Mouse (Mus musculus): ENCODE results near the gene Hcls1. TPM values are rescaled to one million over a fixed set of nuclear protein-coding genes. Genes with fewer than 3 reads are reported as not detected.

Gene Hcls1
- polyA plus RNA-seq (2014; fragmentation: Illumina TruSeq; extraction: RNeasy Lipid Tissue Mini Kit (QIAGEN cat#74804); ENCODE audit: low read depth, low replicate concordance): 15.7 TPM

GRCm38 (mm10) chr16:36934841-36935620 lies at the start of gene Hcls1:
Hcls1 (plus strand) TSS chr16:36934983.

GRCm38 (mm10) chr16:36989999-36990625 lies 55.3 kb downstream of the Hcls1 start, which contains the start of gene Fbxo40:
Fbxo40 (minus strand) TSS chr16:36990467.

GRCm38 (mm10) chr16:37011061-37011921 lies 76.5 kb downstream of the Hcls1 start, which contains the start of gene Polq:
Polq (plus strand) TSS chr16:37011786.

Other genes starting within 250 kb of the Hcls1 start
- gene Ildr1, start 241.0 kb upstream of the Hcls1 start, polyA plus RNA-seq (2014; fragmentation: Illumina TruSeq; extraction: RNeasy Lipid Tissue Mini Kit (QIAGEN cat#74804); ENCODE audit: low read depth, low replicate concordance): 20.3 TPM
- gene Slc15a2, start 150.0 kb upstream of the Hcls1 start, polyA plus RNA-seq (2014; fragmentation: Illumina TruSeq; extraction: RNeasy Lipid Tissue Mini Kit (QIAGEN cat#74804); ENCODE audit: low read depth, low replicate concordance): 36.3 TPM
- gene Iqcb1, start 106.6 kb upstream of the Hcls1 start, polyA plus RNA-seq (2014; fragmentation: Illumina TruSeq; extraction: RNeasy Lipid Tissue Mini Kit (QIAGEN cat#74804); ENCODE audit: low read depth, low replicate concordance): 15.1 TPM
- gene Eaf2, start 60.0 kb upstream of the Hcls1 start, polyA plus RNA-seq (2014; fragmentation: Illumina TruSeq; extraction: RNeasy Lipid Tissue Mini Kit (QIAGEN cat#74804); ENCODE audit: low read depth, low replicate concordance): 3.1 TPM
- gene Golgb1, start 59.8 kb upstream of the Hcls1 start, polyA plus RNA-seq (2014; fragmentation: Illumina TruSeq; extraction: RNeasy Lipid Tissue Mini Kit (QIAGEN cat#74804); ENCODE audit: low read depth, low replicate concordance): 89.0 TPM
- gene Fbxo40, start 55.5 kb downstream of the Hcls1 start, polyA plus RNA-seq (2014; fragmentation: Illumina TruSeq; extraction: RNeasy Lipid Tissue Mini Kit (QIAGEN cat#74804); ENCODE audit: low read depth, low replicate concordance): 0.12 TPM
- 0.65 TPM for gene Polq, start 76.8 kb downstream of the Hcls1 start, polyA plus RNA-seq (2014; fragmentation: Illumina TruSeq; extraction: RNeasy Lipid Tissue Mini Kit (QIAGEN cat#74804); ENCODE audit: low read depth, low replicate concordance)

Data from adipose tissue, adult 10 weeks (tissue).